Mouse (Mus musculus) gastrocnemius, postnatal 10 days (tissue): ENCODE measurements around the gene Tubg2. TPM values are rescaled to one million over a fixed set of nuclear protein-coding genes. Genes with fewer than 3 reads are reported as not detected.
"Not testable (repeated sequence)": the region's sequence is repeated elsewhere in the genome, so short reads cannot be mapped to it uniquely, and the experiment has no call there.

ENCODE experiments used
- DNase-seq: peaks from one replicate; pipeline ENCODE4 v3.0.0; 2021; ENCODE audit warnings: mixed read lengths
- long read RNA-seq, 2 experiments: library from polyadenylated mRNA; stranded (forward); transcript quantifications; one replicate each; pipeline ENCODE4 v2.0.0; 2021
- total RNA-seq, 2 experiments: library from RNA; stranded (reverse); gene quantifications; 2 replicates each; pipeline ENCODE4 v1.2.3; 2021

Tubg2 gene
- total RNA-seq, result 1 to 10 TPM; 5.5 to 6.3 TPM
- long read RNA-seq, experiment 1, partial matches to known transcripts, result 0 of 3 reads
- long read RNA-seq, experiment 1, other reads (novel, unspliced or antisense), result 0 of 3 reads
- long read RNA-seq, experiment 2, partial matches to known transcripts, result 0 of 1 reads
- long read RNA-seq, experiment 2, other reads (novel, unspliced or antisense), result 0 of 1 reads

- DNase-seq, result peak; percentile 58
These were observed at the start of gene Tubg2 for GRCm38 (mm10) chr11:101155728-101156371. TSS of gene Tubg2 (plus strand) at chr11:101155907.

DNA sequence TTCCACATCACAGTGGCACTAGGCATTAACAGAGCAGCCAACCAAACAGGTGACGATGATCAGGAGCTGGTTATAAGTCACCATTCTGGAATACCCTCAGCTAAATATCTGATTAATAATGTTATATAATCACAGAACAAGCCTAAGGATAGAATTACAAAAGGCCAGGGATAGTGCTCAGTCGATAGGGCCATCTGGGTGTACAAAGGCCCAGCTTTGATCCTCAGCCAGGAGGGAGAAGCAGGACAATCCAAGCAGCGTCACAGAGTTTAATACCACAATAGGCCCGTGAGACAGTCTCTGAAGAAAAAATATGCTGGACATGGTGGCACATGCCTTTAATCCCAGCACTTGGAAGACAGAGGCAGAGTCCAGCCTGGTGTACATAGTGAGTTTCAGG, 46.4 kb upstream of the Tubg2 start:
- DNase-seq, result no peak

GRCm38 (mm10) chr11:101110708-101111107, 45.0 kb upstream of the Tubg2 start:
- no peak for DNase-seq

GRCm38 (mm10) chr11:101111178-101111577, 44.5 kb upstream of the Tubg2 start:
- no peak for DNase-seq

DNA sequence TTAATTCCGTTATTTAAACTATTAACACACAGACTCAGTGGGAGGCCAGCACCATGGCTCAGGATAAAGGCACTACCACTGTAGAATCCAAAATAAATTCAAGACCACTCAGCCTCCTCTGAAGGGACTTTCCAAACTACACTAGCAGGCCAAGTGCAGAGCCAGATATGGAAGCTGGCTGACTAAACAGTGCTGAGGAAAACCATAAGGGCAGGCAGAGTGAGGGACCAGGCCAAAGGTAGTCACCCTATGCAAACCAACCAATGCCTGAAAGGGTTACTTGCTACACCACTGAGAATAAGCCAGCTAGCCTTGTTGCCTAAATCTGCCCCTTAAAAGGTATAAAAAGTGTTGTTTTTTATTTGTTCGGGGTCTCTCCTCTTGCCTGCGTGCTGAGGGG, 43.5 kb upstream of the Tubg2 start:
- DNase-seq, result no peak

DNA sequence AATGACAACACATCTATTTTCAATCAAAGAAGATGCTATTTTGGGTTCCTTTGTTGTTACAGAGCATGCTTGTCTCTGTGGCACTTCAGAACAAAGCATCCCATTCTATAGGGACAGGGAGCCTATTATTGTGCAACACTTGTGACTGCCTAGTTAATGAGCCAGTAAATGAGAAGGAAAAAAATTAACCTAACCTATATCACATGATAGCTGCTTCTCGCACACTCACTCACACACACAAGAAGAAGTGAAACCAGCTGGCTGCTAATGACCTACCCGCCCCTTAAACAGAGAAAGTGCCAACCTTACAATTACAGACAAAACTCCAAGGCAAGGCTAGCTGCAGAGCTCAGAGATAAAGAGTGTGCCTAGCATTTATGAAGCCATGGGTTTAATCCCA, 40.1 kb upstream of the Tubg2 start:
- no peak for DNase-seq

DNA sequence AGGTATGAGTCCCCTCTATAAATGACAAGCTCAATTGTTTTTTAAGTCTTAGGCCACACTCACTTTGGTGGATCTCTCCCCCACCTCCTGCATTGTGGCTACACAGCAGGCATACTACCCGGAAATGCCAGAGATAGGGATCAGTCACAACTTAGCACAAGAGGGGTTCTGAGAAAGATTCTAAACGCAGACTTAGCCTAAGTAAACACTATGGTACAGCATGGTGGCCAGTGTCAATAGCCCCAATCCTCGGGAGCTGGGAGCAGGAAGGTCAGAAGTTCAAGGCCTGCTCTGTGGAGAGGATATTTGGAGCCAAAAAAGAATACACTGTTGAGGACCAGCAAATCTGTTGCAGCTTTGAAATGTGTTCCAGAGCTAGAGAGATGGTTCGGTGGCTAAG, 37.6 kb upstream of the Tubg2 start:
- DNase-seq, result no peak

- no peak for DNase-seq
These were observed 36.5 kb upstream of the Tubg2 start for GRCm38 (mm10) chr11:101119131-101119760.

GRCm38 (mm10) chr11:101119761-101120544, 35.8 kb upstream of the Tubg2 start, which contains the start of the genes Retreg3 and Tubg1:
TSS of gene Retreg3 (minus strand) at chr11:101119893.
TSS of gene Tubg1 (plus strand) at chr11:101119938.
- DNase-seq, result peak; percentile 100

DNA sequence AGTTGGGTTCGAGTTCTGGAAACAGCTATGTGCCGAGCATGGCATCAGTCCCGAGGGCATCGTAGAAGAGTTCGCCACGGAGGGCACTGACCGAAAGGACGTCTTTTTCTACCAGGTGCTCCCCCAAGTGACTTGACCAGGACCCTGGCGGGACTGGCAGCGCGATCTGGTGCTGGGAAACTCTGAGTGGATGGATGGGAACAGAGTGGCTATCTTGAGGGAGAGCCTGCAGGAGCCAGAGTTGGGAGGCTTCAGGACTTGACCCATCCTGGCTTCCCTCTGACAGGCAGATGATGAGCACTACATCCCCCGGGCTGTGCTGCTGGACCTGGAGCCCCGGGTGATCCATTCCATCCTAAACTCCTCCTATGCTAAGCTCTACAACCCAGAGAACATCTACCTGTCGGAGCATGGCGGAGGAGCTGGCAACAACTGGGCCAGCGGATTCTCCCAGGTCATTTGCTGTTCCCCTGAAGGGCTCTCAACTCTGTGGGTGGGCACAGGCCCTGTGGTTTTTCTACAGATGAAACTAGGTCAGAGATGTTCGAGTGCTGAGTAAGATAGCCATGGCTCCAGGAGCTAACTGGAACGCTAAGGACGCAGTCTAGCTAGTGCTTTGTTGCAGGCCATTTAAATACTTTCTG, 35.0 kb upstream of the Tubg2 start:
- peak; percentile 12 for DNase-seq

GRCm38 (mm10) chr11:101124494-101124893, 31.2 kb upstream of the Tubg2 start:
- DNase-seq, result not testable (repeated sequence)

GRCm38 (mm10) chr11:101125008-101125407, 30.7 kb upstream of the Tubg2 start:
- not testable (repeated sequence) for DNase-seq

- DNase-seq, result peak; percentile 30
These were observed 28.6 kb upstream of the Tubg2 start for GRCm38 (mm10) chr11:101127075-101127474.

- DNase-seq, result no peak
These were observed 26.6 kb upstream of the Tubg2 start for GRCm38 (mm10) chr11:101128996-101129577.

GRCm38 (mm10) chr11:101130056-101130756, 25.5 kb upstream of the Tubg2 start:
- DNase-seq, result peak; percentile 66

- no peak for DNase-seq
These were observed 24.5 kb upstream of the Tubg2 start for GRCm38 (mm10) chr11:101131187-101131586.

DNA sequence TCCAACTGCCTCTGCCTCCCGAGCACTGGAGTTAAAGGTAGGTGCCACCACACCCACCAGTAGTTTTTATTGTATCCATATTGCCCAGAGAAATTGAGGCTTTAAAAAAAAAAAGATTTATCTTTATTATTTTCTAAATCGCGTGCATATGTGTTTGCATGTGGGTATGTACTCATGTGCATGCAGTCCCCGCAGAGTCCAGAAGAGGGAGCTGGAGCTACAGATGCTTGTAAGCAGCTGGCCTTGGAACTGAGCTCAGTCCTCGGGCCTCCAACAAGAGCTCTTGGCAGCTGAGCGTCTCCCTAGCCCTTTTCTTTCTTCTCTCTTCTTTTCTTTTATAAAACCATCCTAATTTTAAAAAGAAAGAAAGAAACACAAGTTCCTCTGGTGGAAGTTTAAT, 24.0 kb upstream of the Tubg2 start:
- DNase-seq, result peak; percentile 52

DNA sequence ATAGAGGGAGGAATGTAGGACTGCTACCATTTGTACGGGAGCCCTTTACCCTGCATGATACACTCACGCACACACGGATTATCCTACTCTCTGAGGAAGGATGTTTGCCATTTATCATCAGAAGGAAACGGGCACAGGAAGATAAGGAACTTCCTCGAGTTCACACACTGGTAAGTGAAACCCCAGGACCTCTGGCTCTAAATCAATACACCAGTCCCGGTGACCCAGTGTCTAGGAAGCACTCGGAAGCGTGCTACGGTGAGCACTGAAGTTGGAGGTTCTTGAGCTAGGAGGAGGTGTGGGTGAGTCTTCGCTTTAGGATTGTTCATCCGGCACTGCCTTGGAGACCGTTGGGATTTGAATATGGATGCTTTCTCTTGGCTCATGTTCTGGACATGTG, 22.7 kb upstream of the Tubg2 start:
- no peak for DNase-seq

DNA sequence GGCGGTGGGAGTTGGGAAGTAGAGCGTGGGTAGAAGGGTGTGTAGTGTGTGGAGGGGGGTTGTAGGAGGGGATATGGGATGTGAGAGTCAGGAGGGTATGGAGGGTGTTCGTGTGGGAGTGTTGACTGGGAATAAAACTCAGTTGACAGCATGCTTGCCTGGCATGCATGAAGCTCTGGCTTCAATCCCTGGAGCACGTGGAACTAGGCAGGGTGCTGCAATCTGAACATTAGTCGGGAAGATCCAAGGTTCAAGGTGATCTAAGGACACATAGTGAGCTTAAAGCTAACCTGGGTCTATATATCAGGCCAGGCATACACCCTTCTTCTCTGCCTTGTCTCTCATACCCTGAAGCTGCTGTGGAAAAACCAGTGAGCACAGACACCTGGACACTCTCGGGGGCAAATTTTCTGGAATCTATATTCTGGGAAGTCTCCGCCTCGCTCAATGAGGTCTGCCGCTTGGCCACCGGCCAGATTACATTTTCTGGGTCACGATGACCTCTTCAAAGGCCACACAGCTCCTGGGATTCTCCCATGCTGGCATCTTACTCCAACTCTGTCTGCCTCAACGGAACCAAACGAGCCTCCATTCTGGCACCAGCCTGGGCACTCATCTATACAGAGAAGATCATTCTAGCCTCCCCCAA, 21.4 kb upstream of the Tubg2 start:
- DNase-seq, result no peak

DNA sequence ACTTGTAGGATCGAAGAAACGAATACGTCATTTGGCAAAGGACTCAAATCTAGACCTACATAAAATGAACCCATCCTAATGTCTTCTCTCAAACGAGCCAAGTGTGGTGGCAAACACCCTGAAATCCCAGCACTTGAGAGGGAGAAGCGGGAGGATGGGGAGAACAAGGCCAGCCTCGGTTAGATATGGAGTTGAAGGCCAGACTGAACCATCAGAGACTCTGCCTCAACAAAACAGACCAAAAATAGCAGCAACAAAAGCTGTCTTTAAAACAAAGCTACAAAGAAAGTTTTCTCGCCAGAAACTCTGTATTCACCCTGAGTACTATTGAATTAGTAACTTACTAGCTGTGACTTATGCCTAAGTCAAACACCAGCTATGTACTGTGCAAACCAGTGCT, 18.7 kb upstream of the Tubg2 start:
- DNase-seq, result no peak
